Mouse (Mus musculus) thymus, adult 18-20 months (tissue): ENCODE measurements at regions not wholly inside any gene's neighbourhood (a gene's known extent, or its start where the extent isn't known, plus 50 kb on each side); places are given as distances from the start of the nearest gene placed in this dataset.
A peak's percentile ranks its signal among the peaks of the same experiment; 100 is the strongest.

Source experiments
- DNase-seq, 2 experiments: peaks; one replicate each; pipeline ENCODE4 v3.0.0; 2022; ENCODE audit warnings: mixed read lengths in 2 of 2

DNA sequence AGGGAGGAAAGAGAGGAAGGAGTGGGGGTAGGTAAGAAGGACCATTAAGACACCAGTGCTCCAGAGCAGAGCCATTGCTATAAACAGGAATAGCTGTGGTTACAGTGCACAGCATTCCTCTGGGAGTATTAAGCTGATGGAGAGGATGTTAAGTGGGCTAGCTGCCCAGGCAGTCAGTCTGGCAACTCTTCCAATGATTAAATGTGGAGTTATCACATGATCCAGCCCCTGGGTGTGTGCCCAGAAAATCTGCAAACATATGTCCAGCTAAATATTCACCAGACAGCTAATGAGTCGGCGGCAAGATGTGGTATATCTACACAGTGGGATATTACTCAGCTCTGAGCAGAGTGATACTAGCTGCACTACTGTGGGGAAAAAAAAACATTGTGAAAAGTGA lies 229.7 kb downstream of the Ankrd50 start:
- no peak for DNase-seq

DNA sequence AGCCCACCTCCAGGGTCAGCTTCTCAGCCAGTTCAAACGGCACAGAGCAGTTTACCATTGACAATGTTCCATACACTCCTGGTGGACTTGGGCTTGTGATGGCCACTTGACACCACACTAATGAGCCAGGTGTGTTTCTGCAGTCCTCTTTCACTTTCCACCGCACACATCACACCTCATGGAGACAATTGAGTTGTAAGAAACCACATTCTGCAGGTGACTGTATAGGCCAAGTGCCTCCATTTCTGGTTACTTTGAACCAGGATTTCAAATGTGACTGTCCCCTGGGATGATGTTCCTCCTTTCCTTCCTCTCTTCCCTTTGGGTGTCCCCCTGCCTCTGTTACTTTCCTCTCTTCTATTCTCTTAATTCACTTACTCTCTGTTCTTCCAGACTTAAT lies 233.1 kb downstream of the Ankrd50 start:
- DNase-seq: no peak

DNA sequence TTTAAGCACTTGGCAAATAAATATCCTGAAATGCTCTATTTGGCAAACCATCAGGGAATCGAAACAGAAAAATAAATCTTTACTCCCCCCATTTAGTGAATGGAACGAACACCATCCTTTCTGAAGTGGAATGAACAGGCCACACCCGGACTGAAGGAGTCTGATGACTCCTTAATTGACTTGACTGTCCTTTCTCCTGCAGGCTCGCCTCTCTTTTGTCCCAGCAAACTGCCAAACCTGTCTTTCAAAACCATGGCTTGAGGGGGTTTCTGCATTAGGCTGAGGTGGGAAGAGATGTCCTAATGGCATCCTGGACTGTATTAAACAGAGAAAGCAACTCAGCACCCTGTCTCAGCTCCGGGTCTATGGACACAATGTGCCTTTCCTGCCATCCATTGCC lies 234.1 kb downstream of the Ankrd50 start:
- DNase-seq: no peak

DNA sequence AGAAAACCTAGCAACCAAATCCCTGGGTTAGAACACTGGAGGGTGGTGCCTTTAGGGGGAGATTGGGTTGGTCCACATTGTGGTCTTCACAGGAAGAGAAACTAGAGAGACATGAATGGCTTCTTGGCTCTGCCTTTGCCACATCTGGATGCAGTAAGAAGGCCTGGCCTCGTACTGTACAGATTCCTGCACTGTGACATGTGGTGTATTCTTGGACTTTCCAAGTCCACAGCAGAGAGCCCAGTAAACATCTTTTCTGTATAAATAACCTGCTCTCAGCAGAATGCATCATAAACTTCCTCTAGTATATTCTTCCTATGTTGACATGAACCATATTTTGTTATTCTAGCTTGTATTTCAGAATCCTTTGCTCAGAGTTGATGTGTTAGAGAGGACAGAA lies 235.7 kb downstream of the Ankrd50 start:
- no peak for DNase-seq

DNA sequence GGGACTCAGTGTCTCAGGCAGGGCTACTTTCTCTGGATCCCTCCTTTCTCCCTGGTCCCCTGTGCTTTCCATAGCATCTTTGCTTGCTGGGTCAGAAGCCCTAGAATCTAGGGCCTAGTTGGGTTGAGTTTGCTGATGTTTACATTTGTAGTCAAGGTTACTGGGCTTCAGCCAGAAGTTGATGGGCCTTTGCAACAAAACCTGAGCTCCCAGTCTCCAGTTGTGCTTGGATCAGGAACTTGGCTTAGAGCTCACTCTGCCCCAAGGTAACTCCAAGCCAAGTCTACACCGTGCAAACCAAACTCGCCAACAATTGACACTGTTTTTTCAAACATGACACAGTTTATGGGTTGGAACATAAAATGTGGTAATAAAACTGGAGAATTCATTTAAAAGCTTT lies 238.2 kb downstream of the Ankrd50 start:
- no peak for DNase-seq

DNA sequence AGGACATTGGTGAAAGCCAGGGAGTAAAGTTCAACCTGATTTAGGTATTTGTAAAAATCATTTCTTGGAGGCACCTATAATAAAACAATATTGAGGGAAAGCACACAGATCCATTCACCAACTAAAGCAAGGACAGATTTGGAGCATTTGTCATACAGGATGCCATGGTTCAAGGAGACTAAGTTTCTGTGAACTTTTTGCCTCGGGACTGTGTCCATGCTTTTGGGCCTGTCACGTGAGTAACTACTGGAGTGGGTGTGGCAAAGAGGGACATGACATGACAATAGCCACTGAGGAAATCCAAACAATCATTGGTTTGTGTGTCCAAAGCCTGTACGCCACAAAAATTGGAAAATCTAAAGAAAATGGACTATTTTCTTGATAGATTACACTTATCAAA lies 241.4 kb downstream of the Ankrd50 start:
- no peak for DNase-seq

DNA sequence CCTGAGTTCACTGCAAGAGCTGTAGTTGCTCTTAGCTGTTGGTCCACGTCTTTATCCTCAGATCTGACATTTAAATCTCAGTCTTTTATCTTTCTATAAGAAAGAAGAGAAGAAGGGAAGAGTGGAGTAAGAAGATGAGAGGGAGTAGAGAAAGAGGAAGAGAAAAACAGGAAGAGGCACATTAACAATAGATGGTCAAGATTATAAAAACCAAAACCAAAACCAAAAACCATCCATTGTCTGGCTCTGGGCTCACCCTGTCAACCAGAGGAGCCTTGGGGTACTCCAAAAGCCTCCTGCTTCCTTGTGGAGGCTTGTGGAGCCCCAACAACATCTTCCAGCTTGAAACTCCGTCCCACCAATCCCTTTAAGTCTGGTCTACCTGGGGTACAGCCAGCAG lies 247.0 kb downstream of the Ankrd50 start:
- no peak for DNase-seq

DNA sequence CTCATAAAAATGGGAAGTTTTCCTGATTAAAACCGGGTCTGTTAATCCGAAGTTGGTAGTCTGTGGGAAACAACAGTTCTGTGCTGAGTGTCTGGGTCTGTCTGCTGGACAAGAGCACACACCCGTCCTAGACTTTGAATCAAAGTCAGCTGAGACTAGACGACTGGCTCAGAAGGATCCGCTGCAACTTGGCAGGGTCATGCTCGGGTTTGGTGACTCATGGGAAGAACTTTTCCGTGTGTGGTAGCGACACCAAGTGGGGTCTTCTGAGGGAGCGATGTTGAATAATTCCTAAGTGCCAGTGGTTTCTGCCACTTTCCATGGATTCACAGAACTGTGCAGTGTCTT lies 248.9 kb downstream of the Ankrd50 start:
- no peak for DNase-seq

DNA sequence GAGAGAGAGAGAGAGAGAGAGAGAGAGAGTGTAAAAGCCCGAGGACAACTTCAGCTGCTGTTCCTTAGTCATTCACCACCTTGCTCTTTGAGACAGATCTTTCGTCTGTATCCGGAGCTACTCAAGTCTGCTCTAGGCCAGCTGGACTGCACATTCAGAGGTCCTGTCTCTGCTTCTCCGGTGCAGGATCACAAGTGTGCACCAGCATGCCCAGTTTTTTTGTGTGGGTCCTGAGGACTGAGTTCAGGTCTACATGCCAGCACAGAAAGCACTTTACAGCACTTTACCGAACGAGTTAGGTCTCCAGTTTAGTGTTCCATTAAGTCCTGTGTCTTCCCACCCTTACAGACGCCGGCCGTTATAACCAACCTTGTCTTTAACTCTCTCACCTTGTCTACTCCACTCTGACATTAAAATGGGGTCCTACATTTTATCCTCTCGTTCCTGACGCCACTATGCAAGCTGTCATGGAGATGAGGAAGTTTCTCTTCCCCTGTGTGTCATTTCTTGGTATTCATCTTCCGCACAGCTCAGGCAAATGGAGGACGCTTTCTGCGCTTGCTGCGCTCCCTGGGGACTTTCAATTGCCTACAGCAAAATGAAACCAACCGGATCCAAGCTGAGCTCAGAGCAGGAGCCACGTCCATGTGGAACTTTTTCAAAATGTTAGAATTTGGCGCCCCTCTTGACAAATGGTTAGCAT lies 249.5 kb downstream of the Ankrd50 start:
- no peak for DNase-seq

DNA sequence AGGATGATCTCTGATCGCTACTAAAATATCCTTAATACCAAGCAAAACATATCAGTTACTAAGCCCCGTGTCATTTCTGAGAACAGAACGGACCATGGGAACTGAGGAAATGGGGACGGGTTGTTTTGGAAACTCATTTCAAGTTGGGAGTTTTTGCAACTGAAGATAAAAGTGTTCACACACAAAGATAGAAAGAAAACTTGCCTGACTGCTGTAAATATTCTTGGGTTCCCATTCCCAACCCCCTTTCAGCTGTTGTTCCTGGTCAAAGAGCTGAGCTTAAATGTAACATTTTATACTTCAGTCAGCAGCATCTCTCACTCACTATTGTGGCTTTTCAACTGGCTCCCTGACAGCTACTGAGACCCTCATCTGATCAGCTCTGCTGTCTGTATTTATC lies 250.1 kb downstream of the Ankrd50 start:
- DNase-seq: no peak

DNA sequence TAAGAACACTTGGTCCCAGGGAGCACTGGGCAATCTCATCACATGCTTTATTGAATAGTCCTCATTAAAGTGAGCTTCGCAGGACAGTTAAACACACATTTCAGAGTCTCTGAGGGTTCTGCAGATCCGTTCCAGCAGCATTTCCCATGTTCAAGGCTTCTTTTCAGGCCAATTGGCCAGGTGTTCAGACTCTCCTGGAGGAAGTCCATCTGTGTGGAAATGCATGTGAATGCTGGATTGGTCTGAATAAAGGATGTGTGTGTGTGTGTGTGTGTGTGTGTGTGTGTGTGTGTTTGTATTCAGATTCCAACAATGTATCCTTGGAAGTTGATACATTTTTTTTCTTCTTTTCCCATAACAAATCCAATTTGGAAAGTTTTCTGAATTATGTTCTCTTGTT lies 250.6 kb downstream of the Ankrd50 start:
- DNase-seq: no peak

DNA sequence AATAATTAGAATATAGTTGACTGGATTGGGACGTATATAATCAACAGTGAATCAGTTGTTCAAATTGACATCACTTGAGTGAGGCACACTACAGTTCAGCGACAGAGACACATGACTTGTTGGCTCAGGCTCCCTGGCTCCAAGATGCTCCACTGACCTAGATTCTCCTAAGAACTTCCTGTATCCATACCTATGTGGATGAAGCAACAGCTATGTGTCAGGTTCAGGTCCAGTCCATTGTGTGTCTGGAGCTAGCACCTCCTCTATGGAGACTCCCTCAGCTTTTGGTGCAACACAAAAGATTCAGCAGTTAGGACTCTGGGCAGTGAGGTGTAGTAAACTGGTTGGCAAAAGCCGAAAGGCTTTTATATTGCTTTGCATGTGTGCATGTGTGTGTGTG lies 251.6 kb downstream of the Ankrd50 start:
- DNase-seq: no peak

DNA sequence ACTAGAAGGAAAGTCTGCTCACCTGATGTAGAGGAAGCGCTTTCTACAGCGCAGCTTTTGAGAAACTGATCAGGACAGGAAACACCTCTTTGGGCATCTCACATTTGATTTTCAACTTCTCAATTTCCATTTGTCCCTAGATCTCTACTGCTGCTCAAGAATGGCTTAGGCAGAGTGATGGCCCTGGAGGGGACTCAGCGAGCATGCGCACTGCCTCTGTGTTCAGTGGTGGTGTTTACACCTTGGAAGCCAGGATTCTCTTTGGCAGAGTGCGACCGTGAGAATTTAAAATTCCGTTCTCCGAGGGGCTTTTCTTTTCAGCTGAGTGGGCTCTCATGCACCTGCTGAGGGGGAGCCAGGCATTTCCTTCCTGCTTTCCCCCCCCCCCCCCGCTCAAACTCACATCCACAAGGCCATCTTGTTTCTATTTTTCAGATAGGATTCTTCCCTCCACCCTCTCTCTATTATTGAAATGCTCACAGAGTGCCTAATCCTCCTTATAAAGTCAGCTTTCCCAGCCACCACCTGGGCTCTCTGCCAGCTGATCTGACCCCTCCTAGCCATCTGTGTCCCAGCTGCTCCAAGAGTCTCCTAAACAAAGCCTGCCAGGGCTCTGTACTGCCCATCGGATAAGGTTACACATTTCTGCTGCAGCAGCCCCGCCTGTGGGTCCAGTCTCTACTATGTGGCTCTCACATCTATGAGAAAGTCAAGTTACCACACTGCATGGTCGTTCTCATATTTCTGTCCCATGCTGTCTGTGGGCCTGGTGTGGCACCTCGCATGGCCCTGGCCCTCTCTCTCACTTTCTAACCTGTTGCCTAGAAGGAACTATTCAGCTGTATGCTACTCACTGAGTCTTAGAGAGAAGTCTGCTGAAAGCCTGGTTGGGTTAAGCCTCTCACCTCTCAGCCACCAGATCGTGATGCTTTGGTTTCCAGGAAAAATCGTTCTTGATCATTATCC lies 252.2 kb downstream of the Ankrd50 start:
- DNase-seq: no peak

DNA sequence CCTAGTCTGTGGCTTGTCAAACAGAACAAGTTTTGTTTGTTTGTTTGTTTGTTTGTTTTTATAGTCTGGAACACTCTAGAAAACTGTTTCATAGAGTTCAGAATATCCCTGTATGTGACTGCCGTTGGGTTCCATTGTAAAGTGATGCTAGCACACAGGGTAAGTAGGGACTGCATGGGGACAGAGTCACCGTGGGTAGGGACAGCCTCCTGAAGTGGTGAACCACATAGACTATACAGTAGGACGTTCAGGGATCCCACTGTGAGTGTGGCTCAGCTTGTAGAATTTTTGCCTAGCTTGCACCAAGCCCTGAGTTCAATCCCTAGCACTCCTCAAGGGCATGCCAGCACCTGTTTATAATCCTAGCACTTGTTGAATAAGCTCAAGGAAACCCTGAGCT lies 253.1 kb downstream of the Ankrd50 start:
- no peak for DNase-seq

DNA sequence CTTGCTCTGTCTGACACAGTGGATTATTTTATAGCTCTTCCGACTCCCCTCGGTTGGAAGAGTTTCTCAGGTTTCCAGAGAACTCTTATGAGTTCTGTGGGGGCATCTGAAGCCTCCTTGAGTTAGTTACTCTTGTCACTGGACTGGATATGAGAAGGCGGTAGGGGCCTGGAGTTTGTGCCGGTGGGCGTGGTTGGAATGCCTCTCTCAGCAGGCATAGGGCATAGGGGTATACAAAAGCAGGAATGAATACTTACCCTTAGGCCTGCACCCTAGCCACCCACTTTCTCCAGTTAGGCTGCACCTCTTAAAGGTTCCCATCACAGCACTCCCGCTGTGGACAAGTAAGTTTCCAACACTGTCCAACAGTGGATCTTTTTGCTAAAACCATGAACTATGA lies 253.8 kb downstream of the Ankrd50 start:
- no peak for DNase-seq

DNA sequence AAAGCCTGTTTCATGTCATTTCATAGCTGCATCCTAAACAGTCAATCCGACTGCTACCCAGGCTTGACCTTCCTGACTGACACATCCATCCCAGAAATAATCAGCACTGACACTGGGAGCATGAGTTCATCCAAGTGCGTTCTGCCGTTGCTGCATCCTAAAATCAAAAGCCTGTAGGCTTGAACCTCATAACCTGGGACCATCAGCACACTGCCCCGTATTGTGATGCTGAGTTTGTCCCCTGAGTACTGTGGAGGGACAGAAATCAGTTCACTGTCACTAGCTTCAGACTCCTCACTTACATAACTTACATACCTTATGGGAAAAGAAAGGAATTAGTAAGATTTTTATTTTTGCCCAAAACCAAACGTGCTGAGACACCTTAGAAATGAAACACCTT lies 255.0 kb downstream of the Ankrd50 start:
- no peak for DNase-seq

DNA sequence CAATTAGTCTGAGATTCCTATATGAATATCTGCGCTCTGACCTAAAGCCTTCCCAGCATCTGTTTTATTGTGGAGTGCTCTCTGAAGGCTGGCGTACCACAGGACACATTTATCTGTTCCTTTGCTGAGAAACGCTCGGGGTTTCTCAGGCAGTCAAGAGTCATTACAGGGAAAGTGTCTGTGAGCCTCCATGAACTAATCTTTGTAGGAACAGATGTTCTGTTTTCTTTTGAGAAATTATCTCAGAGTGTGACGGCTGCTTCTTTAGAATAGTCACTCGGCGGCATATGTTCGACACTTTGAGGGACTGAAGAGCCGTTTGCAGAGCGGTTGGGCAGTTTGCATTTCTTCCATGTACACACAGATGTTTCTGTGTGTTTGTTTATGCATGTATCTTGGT lies 255.6 kb downstream of the Ankrd50 start:
- DNase-seq: no peak

DNA sequence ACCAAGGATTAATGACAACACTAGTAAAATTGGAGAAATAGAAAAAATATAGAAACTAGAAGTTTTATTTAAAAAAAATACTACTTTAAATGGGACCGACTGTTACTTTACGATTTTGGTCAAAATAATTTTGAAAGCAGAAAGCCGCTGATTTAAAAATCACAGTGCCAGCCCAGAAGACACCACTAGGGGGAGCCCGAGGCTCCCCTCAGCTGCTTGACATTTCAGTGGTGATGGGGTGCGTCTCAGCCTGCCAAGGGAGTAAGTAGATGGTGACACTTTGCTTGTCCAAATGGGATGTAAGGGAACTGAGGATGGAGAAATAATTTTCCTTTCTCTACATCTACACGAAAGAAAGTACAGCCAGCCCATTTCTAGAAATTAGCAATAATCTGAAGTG lies 257.0 kb downstream of the Ankrd50 start:
- peak; percentile 16 to 28 for DNase-seq

DNA sequence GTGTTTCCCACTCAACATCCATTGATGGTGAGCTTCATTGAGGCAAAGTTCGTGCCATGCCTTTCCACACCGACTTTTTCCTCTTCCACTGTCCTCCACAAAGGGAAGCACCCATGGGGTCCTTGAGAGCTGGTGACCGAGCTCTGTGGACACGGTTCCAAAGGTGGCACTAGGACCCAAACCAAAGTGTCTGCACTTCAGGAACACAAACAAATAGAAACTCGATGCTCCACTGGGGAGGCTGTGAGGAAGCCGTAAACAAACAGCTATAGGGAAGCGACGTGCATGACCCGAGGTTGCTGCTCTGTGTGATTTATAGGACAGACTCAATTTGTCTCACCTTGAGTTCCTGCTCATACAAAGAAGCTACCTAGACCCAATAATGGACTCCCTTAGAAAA lies 257.5 kb downstream of the Ankrd50 start:
- no peak for DNase-seq

DNA sequence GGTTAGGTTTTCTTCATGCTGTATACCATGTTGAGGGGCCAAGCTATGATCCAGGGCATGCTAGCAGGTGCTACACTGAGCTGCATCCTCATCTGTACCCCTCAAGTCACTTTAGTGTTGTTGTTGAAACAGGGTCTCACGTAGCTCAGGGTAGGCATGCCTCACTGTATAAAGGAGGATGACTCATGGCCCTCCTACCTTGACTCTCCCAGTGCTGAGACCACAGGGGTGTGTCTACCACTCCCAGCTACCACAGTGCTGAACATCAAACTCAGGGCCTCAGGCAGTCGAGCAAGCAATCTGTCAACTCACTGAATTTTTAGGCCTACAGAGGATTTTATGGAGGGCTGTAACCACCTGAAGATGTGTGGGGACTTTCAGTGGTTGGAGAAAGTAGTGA lies 258.5 kb downstream of the Ankrd50 start:
- no peak for DNase-seq

DNA sequence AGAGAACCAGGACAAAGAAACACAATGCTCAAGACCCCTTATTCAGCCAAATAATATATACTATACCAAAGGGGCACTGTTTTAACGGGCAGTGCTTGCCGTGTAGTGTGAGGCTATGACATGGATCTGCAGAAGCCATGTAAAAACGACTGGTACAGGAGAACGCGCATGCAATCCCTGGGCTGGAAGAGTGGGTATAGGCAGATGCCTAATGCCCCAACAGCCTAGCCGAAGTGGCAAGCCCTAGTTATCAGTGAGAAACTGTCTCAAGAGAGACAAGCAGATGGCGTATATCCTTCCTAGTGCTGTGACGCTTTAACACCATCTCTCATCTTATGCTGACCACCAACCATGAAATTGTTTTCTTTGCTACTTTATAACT lies 262.8 kb downstream of the Ankrd50 start:
- no peak for DNase-seq

DNA sequence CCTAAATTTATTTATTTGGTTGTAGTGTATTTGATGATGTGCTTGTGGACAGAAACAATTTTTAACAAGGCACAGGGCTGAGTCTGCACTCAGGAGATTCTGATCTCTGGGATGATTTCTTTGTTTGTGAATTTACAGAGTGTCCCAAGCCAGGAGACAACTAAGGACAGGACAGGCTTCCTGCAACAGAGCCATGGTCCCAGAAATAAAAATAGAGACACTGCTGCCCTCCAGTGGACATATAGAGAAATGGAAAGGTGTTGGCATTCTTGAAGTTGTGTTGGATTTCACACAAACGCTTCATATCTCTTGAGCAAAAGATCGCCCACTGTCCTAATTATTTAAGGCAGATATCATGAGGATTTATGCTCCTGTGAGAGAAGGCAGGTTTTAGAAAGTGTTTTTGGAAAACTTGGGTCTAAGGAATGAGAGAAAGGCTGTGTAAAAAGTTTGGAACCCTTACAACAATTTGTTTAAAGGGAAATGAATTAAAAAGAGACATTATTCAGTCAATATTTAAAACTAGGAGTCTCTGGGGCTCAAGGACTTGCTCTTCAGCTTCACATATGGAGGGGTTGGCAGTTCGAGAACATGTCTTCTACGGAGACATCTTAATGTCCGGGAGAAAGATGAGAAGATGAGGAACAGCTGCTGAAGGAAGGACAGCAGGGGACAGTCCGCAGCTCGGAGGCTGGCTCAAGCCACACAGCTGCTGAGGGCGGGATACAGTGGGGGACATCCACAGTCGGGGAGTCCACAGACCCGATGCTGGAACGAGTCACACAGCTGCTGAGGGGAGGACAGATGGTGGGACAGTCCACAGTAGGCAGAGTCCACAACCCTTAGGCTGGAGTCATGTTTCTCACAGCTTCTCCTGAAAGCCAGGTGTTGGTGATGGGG lies 263.5 kb downstream of the Ankrd50 start:
- no peak for DNase-seq

DNA sequence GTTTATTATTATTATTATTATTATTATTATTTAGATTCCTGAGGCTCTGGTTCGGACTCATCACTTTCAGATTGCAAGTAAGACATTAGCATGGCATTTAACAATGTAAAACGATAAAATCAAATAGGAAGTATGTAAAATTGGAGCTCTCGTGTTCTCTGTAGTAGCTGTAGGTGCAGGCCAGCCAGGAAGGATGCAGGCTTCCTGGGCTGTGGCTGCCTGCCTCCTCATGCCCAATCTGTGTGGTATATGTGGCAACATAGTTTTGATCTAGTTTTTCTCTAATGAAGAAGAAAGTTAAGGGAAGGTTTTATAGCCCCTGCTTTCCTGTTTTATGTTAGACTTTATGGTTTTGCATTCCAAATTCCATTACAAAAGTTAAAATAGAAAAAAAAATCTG lies 275.6 kb downstream of the Ankrd50 start:
- DNase-seq: no peak

DNA sequence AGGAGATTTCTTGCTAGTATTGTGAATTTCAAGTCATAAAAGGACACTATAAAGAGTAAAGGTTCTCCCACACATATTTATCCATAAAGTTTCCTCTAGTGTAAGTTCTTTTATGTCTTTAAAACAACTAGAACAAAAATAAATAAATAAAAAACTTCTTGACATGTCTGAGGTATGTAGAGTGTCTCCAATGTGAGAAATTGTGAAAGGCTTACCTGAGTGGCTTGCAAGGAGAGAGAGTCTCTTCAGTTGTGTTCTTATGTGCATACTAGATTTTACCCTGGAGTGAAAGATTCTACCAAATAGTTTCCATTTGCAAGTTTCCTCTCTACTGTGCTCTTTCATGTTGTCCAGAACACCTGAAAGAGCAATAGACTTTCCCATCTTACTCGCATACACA lies 276.8 kb downstream of the Ankrd50 start:
- no peak for DNase-seq
